Mouse (Mus musculus) heart, adult 9 months (tissue): ENCODE results near the gene Tcf7.
A peak's percentile ranks its signal among the peaks of the same experiment; 100 is the strongest.

ENCODE experiments used
- DNase-seq, 2 experiments: peaks; one replicate each; pipeline ENCODE4 v3.0.0; 2022; ENCODE audit warnings: low spot score in 2 of 2

Tcf7 gene

DNA sequence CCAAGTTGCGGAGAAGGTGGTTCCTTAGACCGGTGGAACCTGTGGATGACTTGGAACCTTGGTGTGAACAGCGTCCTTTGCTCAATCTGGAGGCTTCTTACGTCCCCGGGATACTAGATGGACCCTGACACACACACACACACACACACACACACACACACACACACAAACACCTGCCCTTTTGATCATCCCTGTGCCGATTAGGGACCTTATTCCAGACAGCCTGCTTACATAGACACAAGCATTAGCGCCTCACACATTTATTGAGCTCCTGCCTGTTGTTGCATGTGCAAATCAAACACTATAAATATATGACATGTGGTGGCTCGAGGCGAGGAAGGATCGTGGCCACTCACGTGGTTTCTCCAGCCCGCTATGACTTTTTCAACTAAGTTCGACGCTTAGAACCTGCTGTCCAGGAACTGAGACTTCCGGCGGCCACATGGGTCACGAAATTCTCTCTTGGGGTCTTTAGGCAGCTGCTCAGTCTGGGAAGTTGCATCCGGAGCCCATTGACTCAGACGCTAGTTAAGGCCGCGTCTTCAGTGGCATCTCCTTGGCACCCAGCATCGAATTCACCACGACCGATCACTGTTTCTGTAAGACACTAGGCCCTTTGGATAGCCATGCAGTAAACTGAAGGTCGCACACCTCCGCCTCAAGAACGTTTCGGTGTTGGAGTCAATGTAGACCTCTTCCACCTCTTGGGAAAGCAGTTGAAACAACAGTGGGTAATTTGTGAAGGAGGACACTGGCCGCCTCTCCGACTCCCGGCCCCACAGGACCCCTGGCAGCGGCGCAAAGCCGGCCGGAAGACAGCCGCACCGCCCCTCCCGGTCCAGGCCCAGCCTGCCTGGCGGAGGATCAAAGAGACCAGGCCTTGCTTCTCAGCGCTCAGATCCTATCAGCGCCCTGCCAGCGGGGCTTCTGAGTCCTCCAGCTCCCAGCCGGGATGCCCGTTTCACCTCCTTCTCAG lies 1.1 kb upstream of the Tcf7 start:
- peak; percentile 57 to 59 for DNase-seq

- no peak for DNase-seq
Observed at GRCm38 (mm10) chr11:52282420-52282773, 417 bp downstream of the Tcf7 start.

GRCm38 (mm10) chr11:52281568-52282328 lies 1.1 kb downstream of the Tcf7 start:
- no peak for DNase-seq

- DNase-seq, result no peak
Observed at GRCm38 (mm10) chr11:52280566-52281455, 2.0 kb downstream of the Tcf7 start.

- DNase-seq, result no peak
Observed at GRCm38 (mm10) chr11:52279611-52280145, 3.1 kb downstream of the Tcf7 start.

GRCm38 (mm10) chr11:52278991-52279390 lies 3.8 kb downstream of the Tcf7 start:
- DNase-seq, result no peak

- no peak for DNase-seq
Observed at GRCm38 (mm10) chr11:52278164-52278563, 4.7 kb downstream of the Tcf7 start.

DNA sequence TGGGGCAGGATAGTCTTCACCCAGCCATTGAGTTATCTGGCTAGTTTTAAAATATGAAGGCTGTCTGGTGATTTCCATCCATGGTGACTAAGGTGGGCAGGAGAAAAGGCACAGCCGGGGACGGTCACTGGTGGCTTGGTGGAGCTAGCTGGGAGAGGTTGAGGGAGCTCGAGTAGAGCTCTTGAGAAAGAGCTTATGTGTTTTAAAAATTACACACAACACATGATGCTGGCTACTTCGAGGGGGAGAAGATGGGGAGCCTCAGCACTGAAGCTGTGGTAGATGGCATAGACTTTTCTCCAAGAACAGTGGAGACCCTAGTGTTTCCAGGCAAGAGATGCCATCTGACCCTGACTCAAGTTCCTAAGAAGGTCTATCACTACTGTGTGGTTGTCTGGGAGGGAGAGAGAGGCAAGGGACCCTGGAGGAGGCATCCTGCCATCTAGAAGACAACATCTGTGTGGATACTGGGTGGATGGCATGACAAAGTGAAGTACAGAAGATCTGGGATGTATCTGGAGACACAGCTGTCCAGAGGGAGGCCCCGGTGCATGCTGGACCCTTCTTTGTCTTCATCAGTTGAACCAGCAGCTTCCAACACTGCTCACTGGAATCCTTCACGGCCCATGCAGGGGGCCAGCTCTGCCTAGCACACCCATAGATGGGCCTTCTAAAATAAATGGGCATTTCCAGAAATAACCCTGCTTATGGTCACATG lies 5.2 kb downstream of the Tcf7 start:
- DNase-seq, result no peak

DNA sequence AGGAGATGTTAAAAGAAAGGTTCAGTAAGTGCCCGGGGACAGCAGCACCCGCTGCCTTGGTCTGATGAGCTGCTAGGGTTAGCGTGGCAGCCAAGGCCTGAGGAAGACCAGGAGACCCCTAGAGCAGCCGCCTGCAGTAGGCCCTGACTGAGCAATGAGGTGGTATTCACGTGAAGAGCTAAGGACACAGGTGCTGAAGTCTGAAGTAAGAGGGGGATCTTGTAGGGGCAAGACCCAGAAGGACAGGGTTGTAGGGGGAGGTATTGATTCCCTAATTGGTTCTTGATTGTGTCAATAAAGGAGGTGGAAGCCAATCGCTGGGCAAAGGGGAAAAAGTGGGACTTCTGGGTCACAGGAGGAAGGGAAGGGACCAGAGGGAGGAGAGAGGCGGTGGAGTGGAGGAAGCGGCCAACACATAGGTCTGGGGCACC lies 5.8 kb downstream of the Tcf7 start:
- DNase-seq, result no peak

GRCm38 (mm10) chr11:52275774-52276555 lies 6.8 kb downstream of the Tcf7 start:
- no peak for DNase-seq

DNA sequence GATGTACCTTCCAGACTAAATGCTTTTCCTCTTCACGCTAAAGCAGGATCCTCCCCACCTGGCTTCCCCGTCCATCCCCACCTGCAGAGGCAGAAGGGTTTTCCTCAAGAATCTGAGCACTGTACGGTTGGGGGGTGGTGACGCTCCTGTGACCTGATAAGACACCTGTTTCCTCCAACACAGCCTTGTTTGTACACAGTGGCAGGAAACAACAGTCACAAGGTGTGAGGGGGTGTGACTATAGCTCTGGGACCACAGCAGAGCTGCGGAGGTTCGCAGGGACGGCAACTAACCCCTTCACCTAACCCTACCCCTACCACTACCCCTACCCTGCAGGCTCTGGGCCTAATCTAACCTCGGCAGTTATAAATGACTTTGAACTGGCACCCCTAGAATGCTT lies 7.4 kb downstream of the Tcf7 start:
- DNase-seq, result no peak

- DNase-seq, result no peak
Observed at GRCm38 (mm10) chr11:52274456-52275112, 8.2 kb downstream of the Tcf7 start.

GRCm38 (mm10) chr11:52273942-52274330 lies 8.9 kb downstream of the Tcf7 start:
- DNase-seq, result no peak

DNA sequence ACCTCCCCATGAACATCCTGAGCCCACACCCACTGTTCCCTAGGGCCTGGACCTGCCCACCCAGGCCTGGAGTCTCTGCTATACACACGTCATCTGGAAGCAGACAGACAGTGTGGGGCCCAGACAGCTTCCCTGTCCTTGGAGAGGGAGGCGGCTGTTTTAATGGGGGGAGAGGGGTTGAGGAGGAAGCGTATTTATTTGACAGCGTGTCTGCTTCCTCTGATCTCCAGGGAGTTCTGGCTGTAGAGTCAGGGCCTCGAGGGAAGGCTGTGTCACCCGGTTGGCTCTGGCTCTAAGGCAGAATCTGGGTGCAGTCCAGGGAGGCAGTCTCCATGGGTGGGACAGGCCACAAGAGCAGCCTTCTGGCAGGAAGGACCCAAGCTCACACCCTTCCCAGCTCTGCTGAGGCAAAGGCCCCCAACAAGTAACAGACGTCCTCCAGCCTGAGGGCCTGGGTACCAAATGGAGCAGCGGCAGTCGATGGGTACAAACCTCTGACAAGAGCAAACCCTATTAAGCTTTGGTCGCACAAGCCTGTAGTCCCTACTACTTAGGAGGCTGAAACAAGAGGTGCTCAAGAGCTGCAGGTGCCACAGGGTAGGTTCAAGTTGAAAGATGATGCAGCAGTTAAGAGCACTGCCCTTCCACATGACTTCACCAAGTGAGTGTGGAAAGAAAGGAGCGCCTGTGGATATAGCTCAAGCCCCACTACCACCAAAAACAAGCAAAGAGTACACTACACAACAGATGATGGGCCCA lies 9.5 kb downstream of the Tcf7 start:
- DNase-seq, result peak in 1 of 2 experiments; percentile 37

DNA sequence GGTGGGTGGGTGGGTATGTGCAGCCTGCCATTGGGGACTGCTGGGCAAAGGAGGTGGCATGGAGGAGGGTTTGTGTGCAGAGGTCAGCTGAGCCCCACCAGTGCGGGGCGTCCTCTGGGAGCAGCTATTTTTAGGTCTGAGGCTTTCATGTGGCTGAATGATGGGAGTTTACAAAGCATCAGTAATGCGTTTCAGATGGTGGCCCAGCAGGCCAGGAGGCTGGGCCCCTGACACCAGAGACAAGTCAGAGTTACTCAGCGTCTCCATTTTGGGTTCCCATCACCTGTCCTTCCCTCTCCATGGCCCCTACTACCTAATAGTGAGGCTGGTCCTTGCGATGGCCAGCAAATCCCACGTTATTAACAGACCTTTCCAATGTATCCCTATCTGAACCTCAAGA lies 10.2 kb downstream of the Tcf7 start:
- no peak for DNase-seq

- DNase-seq, result no peak
Observed at GRCm38 (mm10) chr11:52271765-52272495, 10.9 kb downstream of the Tcf7 start.

DNA sequence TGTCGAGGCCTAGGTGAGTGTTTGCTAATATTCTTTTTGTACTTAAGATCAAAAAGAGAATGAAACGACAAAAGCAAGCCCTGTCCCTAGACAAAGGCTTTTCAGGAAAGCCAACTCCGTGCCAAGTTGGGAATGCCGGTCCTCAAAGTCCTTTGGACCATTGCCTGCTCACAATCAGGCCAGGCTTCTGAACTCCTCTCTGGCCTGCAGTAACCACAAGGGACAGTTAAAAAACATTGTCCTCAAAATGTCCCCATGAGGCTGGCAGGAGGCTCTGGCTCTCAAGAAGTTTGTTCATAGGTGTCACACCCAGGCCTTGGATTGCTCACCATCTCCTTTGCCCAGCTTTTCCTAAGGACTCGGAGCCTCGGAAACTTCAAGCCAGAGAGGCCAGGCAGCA lies 13.0 kb downstream of the Tcf7 start:
- no peak for DNase-seq
